Mouse (Mus musculus): ENCODE measurements around the gene Sfrp5. TPM values are rescaled to one million over a fixed set of nuclear protein-coding genes. Genes with fewer than 3 reads are reported as not detected.

Sfrp5 gene
- 1.2 and 2.1 TPM in 2 replicates for polyA plus RNA-seq (2015; fragmentation: Nextera tagmentation; extraction: Ambion mirVana)

GRCm38 (mm10) chr19:42201696-42202381 is at the start of gene Sfrp5:
TSS of gene Sfrp5 (minus strand) at chr19:42202252.
- Histone ChIP-seq H3K4me1 (peaks cover 28% of the 10 kb centered on the region), H3K9me3 (replicated peaks) (no peaks in the 10 kb centered on the region), H3K36me3 (no peaks in the 10 kb centered on the region), H3K27ac (no peak within 1 kb of the TSS), H3K4me3 (replicated peaks) (peak within 1 kb of the TSS; percentile 29), H3K4me2 (peak within 1 kb of the TSS; percentile 54), H3K27me3 (peaks cover 77% of the 10 kb centered on the region), H3K9ac (0 out of 2 replicates have a peak within 1 kb of the TSS, but pooled peaks have one; percentile 21)
- 1% methylated on average over 60 of the region's 60 CpGs for WGBS
- ATAC-seq (replicated peaks; ENCODE audit: low FRiP score): peak; percentile 46; the same call in 1 of the 2 replicates

GRCm38 (mm10) chr19:42249976-42250914 is 48.2 kb upstream of the Sfrp5 start:
- Histone ChIP-seq H3K27ac (no peak overlapping the region), H3K4me1 (peaks cover under 1% of the 10 kb centered on the region), H3K36me3 (no peaks in the 10 kb centered on the region), H3K4me2 (no peak overlapping the region), H3K4me3 (replicated peaks) (no peak overlapping the region), H3K9me3 (replicated peaks) (no peaks in the 10 kb centered on the region), H3K27me3 (peaks cover 29% of the 10 kb centered on the region), H3K9ac (no peak overlapping the region)
- WGBS: 56% methylated on average over 11 of the region's 11 CpGs
- no peak for ATAC-seq (replicated peaks; ENCODE audit: low FRiP score)

GRCm38 (mm10) chr19:42247519-42247918 is 45.5 kb upstream of the Sfrp5 start, which contains the start of gene Golga7b:
TSS of gene Golga7b (plus strand) at chr19:42247574.
- WGBS: 79% methylated on average over 3 of the region's 3 CpGs
- H3K4me2 ChIP-seq: no peak within 1 kb of the TSS

GRCm38 (mm10) chr19:42246626-42247025 is 44.6 kb upstream of the Sfrp5 start:
- no peak overlapping the region for H3K27ac ChIP-seq
- H3K4me3 ChIP-seq (replicated peaks): no peak overlapping the region
- no peak overlapping the region for H3K4me2 ChIP-seq
- ATAC-seq (replicated peaks; ENCODE audit: low FRiP score): no peak
- H3K4me1 ChIP-seq: no peaks in the 10 kb centered on the region
- H3K27me3 ChIP-seq: no peaks in the 10 kb centered on the region
- 56% methylated on average over 5 of the region's 5 CpGs for WGBS
- H3K9me3 ChIP-seq (replicated peaks): no peaks in the 10 kb centered on the region
- no peak overlapping the region for H3K9ac ChIP-seq
- H3K36me3 ChIP-seq: no peaks in the 10 kb centered on the region

More at GRCm38 (mm10) chr19:42247519-42247918, 45.5 kb upstream of the Sfrp5 start, which contains the start of gene Golga7b:
- Histone ChIP-seq H3K4me3 (replicated peaks) (no peak within 1 kb of the TSS), H3K27ac (no peak within 1 kb of the TSS), H3K9me3 (replicated peaks) (no peaks in the 10 kb centered on the region), H3K27me3 (peaks cover 7% of the 10 kb centered on the region), H3K4me1 (no peaks in the 10 kb centered on the region), H3K9ac (no peak within 1 kb of the TSS), H3K36me3 (no peaks in the 10 kb centered on the region)
- ATAC-seq (replicated peaks; ENCODE audit: low FRiP score): no peak

GRCm38 (mm10) chr19:42243401-42243800 is 41.3 kb upstream of the Sfrp5 start:
- H3K4me3 ChIP-seq (replicated peaks): no peak overlapping the region
- no peaks in the 10 kb centered on the region for H3K4me1 ChIP-seq
- no peak overlapping the region for H3K4me2 ChIP-seq
- no peak overlapping the region for H3K9ac ChIP-seq
- H3K36me3 ChIP-seq: no peaks in the 10 kb centered on the region
- 35% methylated on average over 3 of the region's 3 CpGs for WGBS
- H3K27me3 ChIP-seq: no peaks in the 10 kb centered on the region
- H3K27ac ChIP-seq: no peak overlapping the region
- ATAC-seq (replicated peaks; ENCODE audit: low FRiP score): no peak
- H3K9me3 ChIP-seq (replicated peaks): no peaks in the 10 kb centered on the region

- ATAC-seq (replicated peaks; ENCODE audit: low FRiP score): no peak
- H3K36me3 ChIP-seq: no peaks in the 10 kb centered on the region
- no peak overlapping the region for H3K4me3 ChIP-seq (replicated peaks)
- no peaks in the 10 kb centered on the region; the same call in 1 of the 2 replicates for H3K27me3 ChIP-seq
- H3K27ac ChIP-seq: no peak overlapping the region
- no peak overlapping the region for H3K4me2 ChIP-seq
- H3K9ac ChIP-seq: no peak overlapping the region
- H3K4me1 ChIP-seq: no peaks in the 10 kb centered on the region
- no peaks in the 10 kb centered on the region for H3K9me3 ChIP-seq (replicated peaks)
- 55% methylated on average over 8 of the region's 8 CpGs for WGBS
These were observed 38.8 kb upstream of the Sfrp5 start for GRCm38 (mm10) chr19:42240881-42241280.

- Histone ChIP-seq H3K4me1 (no peaks in the 10 kb centered on the region), H3K4me2 (no peak overlapping the region), H3K36me3 (no peaks in the 10 kb centered on the region), H3K9ac (no peak overlapping the region), H3K27ac (no peak overlapping the region), H3K27me3 (no peaks in the 10 kb centered on the region; the same call in 1 of the 2 replicates), H3K9me3 (replicated peaks) (no peaks in the 10 kb centered on the region), H3K4me3 (replicated peaks) (no peak overlapping the region)
- 74% methylated on average over 7 of the region's 7 CpGs for WGBS
- ATAC-seq (replicated peaks; ENCODE audit: low FRiP score): no peak
These were observed 36.3 kb upstream of the Sfrp5 start for GRCm38 (mm10) chr19:42238341-42238715.

GRCm38 (mm10) chr19:42237602-42238340 is 35.7 kb upstream of the Sfrp5 start:
- Histone ChIP-seq H3K27me3 (no peaks in the 10 kb centered on the region; the same call in 1 of the 2 replicates), H3K9me3 (replicated peaks) (no peaks in the 10 kb centered on the region), H3K4me2 (no peak overlapping the region), H3K4me1 (no peaks in the 10 kb centered on the region), H3K4me3 (replicated peaks) (no peak overlapping the region), H3K27ac (no peak overlapping the region), H3K9ac (no peak overlapping the region), H3K36me3 (no peaks in the 10 kb centered on the region)
- ATAC-seq (replicated peaks; ENCODE audit: low FRiP score): no peak
- WGBS: 13% methylated on average over 4 of the region's 4 CpGs

- Histone ChIP-seq H3K4me3 (replicated peaks) (no peak overlapping the region), H3K4me1 (no peaks in the 10 kb centered on the region), H3K27ac (no peak overlapping the region), H3K9ac (no peak overlapping the region), H3K4me2 (no peak overlapping the region), H3K27me3 (no peaks in the 10 kb centered on the region), H3K9me3 (replicated peaks) (no peaks in the 10 kb centered on the region), H3K36me3 (no peaks in the 10 kb centered on the region)
- no peak for ATAC-seq (replicated peaks; ENCODE audit: low FRiP score)
- WGBS: 91% methylated on average over 13 of the region's 13 CpGs
These were observed 28.9 kb upstream of the Sfrp5 start for GRCm38 (mm10) chr19:42230986-42231385.

GRCm38 (mm10) chr19:42230288-42230568 is 28.2 kb upstream of the Sfrp5 start:
- no peak for ATAC-seq (replicated peaks; ENCODE audit: low FRiP score)
- Histone ChIP-seq H3K27ac (no peak overlapping the region), H3K36me3 (no peaks in the 10 kb centered on the region), H3K9ac (no peak overlapping the region), H3K4me3 (replicated peaks) (no peak overlapping the region), H3K4me2 (no peak overlapping the region), H3K27me3 (no peaks in the 10 kb centered on the region), H3K9me3 (replicated peaks) (no peaks in the 10 kb centered on the region), H3K4me1 (no peaks in the 10 kb centered on the region)
- WGBS: 65% methylated on average over 5 of the region's 5 CpGs

GRCm38 (mm10) chr19:42229499-42230287 is 27.6 kb upstream of the Sfrp5 start:
- H3K9ac ChIP-seq: no peak overlapping the region
- H3K27ac ChIP-seq: no peak overlapping the region
- no peaks in the 10 kb centered on the region for H3K9me3 ChIP-seq (replicated peaks)
- WGBS: 80% methylated on average over 17 of the region's 17 CpGs
- H3K27me3 ChIP-seq: no peaks in the 10 kb centered on the region
- ATAC-seq (replicated peaks; ENCODE audit: low FRiP score): no peak
- no peaks in the 10 kb centered on the region for H3K4me1 ChIP-seq
- H3K4me3 ChIP-seq (replicated peaks): no peak overlapping the region
- H3K4me2 ChIP-seq: no peak overlapping the region
- no peaks in the 10 kb centered on the region for H3K36me3 ChIP-seq

Data from kidney, embryonic 15.5 days (tissue).